Mouse (Mus musculus) spleen, adult 2 months (tissue): ENCODE results near the gene Ltbp2. TPM values are rescaled to one million over a fixed set of nuclear protein-coding genes. Genes with fewer than 3 reads are reported as not detected.

Experiments
- DNase-seq, 2 experiments: peaks; one replicate each; pipeline versions ENCODE4 v3.0.0 to v3.0.0-alpha.2; 2012 to 2021; ENCODE audit warnings: low spot score in 2 of 2, low read depth in 1 of 2
- H3K27ac ChIP-seq: fragments of 200-500 bp; 2 replicates; pipeline ENCODE4 v1.5.1; 2012; ENCODE audit warnings: low read length, inconsistent platforms; ENCODE audit not compliant: insufficient read depth
- H3K27me3 ChIP-seq: fragments of 200-500 bp; 2 replicates; pipeline ENCODE4 v1.6.1; 2012; ENCODE audit warnings: mild to moderate bottlenecking, moderate library complexity, low read length, inconsistent platforms; ENCODE audit not compliant: control insufficient read depth, insufficient read depth
- H3K36me3 ChIP-seq: fragments of 200-500 bp; 2 replicates; pipeline ENCODE4 v1.6.1; 2012; ENCODE audit warnings: mild to moderate bottlenecking, low read length, inconsistent platforms; ENCODE audit not compliant: control insufficient read depth, insufficient read depth
- H3K4me1 ChIP-seq: fragments of 200-500 bp; 2 replicates; pipeline ENCODE4 v1.6.1; 2011; ENCODE audit warnings: inconsistent platforms; ENCODE audit not compliant: control insufficient read depth, insufficient read depth, insufficient read length
- H3K4me3 ChIP-seq: fragments of 200-500 bp; 2 replicates; pipeline ENCODE4 v1.5.1; 2011; ENCODE audit warnings: mild to moderate bottlenecking, inconsistent platforms; ENCODE audit not compliant: insufficient read depth, insufficient read length; ENCODE audit errors: extremely low read depth
- CTCF ChIP-seq: fragments of 200-500 bp; IDR thresholded peaks from 2 replicates; pipeline ENCODE4 v1.5.1; 2011; ENCODE audit warnings: mild to moderate bottlenecking, inconsistent platforms; ENCODE audit not compliant: insufficient read depth, insufficient read length, insufficient replicate concordance; ENCODE audit errors: extremely low read depth
- POLR2A ChIP-seq: fragments of 200-500 bp; IDR thresholded peaks from 2 replicates; pipeline ENCODE4 v1.6.1; 2011; ENCODE audit warnings: low read depth, low read length, inconsistent platforms
- WGBS: fragments of 180-500 bp; shearing (Covaris S2); methylation state at CpG from one replicate; pipeline ENCODE4 v1.1.7; 2018; 5-methylcytosine and 5-hydroxymethylcytosine counted together
- polyA plus RNA-seq: library from polyadenylated mRNA; depleted of rRNA; stranded (reverse); fragments of >200 nt; gene quantifications from 2 replicates; pipeline ENCODE4 v1.2.3, GENCODE M21; 2012

Gene Ltbp2
- polyA plus RNA-seq, 1 experiment: 20.1 TPM

DNA sequence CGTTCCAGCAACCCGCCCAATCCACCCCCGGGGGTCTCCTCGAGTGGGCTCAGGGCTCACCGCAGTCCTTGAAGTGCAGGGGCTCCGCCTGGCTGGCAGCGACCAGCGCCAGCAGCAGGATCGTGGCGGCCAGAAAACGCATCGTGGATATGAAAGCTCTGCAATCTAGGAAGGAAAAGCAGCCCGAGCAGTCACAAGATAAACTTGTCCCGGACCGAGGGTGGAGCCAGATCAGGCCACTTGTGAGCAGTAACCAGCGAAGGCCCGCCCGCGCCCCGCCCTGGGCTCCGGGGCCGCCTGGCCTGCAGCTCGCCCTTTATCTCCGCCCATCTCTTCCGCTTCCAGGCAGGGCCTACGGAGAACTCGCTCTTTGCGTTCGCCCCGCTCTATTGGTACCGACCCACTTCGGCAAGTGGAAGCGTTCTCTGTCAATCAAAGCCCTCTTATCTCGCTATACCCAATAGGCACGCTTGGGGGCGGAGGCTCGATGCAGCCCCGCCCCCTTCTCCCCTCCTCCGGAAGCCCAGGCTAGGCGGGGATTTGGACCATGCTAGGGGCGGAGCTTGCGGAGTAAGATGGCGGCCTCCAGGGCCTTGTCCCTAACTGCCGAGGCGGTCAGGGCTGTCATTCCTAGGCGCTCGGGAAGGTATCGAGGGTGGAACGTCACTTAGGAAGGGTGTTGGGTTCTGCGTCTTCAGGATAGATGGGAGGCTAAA is 103.4 kb downstream of the Ltbp2 start, which contains the start of the genes Npc2 and Isca2:
Gene Npc2, minus strand, starts transcription at position 427 of the 716 bp plus-strand sequence.
Gene Isca2, plus strand, starts transcription at position 526 of the 716 bp plus-strand sequence.
- WGBS: under 1% methylated on average over 50 of the region's 50 CpGs
- peak; percentile 96 to 99 for DNase-seq
- Histone ChIP-seq H3K27me3 (no peaks in the 10 kb centered on the region), H3K27ac (peak within 1 kb of the TSS; percentile 92), H3K36me3 (no peaks in the 10 kb centered on the region), H3K4me1 (peaks cover 6% of the 10 kb centered on the region), H3K4me3 (peak within 1 kb of the TSS; percentile 89)
- peak; percentile 78 for TF ChIP-seq POLR2A
- TF ChIP-seq CTCF: no peak

DNA sequence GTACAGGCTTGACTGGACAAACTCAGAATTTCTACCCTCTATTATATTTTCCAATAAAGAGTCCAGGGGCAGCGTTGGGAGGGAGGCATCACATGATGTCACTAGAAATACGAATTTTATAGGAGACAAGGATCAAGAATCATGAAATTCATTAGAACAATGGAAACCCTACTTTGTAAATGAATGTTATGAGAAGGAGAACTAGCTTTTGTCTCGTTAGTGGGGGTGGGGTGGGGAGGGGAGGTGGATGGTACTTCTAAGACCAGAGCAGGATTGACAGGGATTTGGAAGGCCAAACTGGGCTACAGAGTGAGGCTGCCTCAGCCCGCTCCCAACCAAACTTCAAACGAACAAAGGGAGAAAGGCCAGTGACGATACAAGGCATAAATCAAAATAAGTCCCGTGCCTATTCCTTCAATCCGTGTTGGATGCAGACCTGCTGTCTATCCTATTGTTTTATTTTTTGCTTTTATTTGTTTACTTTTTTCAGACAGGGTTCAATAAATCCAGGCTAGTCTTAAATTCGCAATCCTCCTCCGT is 104.3 kb downstream of the Ltbp2 start:
- Histone ChIP-seq H3K36me3 (no peaks in the 10 kb centered on the region), H3K4me3 (peak overlapping the region; percentile 89), H3K27me3 (no peaks in the 10 kb centered on the region), H3K4me1 (peaks cover 6% of the 10 kb centered on the region), H3K27ac (no peak overlapping the region; the same call in 1 of the 2 replicates)
- no peak for TF ChIP-seq POLR2A
- no peak for TF ChIP-seq CTCF
- DNase-seq: no peak
- 5% methylated on average over 10 of the region's 10 CpGs for WGBS

DNA sequence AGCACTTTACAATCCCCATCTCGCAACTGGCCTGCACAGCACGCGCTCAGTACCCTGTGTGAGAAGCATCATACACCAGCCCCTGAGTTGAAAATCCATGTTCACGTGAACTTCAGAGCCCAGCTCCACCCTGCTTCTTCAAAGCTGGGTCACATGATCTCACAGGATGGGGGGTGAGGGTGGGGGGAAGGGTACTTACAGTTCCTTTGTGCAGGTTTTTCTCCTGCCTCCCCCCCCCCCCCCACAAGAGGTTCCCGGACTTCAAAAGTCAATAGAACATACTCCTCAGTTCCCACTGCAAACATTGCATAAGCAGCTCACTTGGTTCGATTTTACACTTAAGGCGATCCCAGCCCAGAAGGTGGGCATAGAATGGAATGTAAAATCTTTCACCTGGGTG is 106.7 kb downstream of the Ltbp2 start:
- WGBS: 79% methylated on average over 7 of the region's 7 CpGs
- Histone ChIP-seq H3K36me3 (peaks cover 3% of the 10 kb centered on the region), H3K4me3 (no peak overlapping the region), H3K27ac (peak overlapping the region; percentile 58), H3K27me3 (no peaks in the 10 kb centered on the region), H3K4me1 (peaks cover 8% of the 10 kb centered on the region)
- TF ChIP-seq CTCF (no peak), POLR2A (no peak)
- no peak for DNase-seq

DNA sequence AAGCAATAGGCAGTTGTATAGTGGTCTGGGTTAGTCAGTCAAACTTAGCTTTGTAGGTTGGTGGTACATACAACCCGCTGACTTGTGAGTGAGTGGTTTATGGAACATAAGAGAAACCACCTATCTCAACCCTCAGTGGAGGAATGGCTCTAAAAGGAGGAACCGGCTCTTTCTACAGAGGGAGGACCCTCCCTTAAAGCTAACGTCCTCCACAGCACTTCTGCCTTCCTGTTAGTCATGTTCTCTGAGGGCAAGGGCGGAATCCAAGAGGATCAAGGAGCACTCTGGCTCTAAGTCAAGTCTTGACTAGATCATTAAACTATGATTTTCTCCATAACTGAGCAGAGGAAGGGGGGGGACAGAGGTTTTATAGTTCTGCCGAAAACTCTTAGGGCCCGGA is 108.8 kb downstream of the Ltbp2 start:
- no peak overlapping the region for H3K4me3 ChIP-seq
- H3K36me3 ChIP-seq: peaks cover 11% of the 10 kb centered on the region
- no peak overlapping the region for H3K27ac ChIP-seq
- no peak for TF ChIP-seq CTCF
- no peak for TF ChIP-seq POLR2A
- no peak for DNase-seq
- H3K27me3 ChIP-seq: no peaks in the 10 kb centered on the region
- 50% methylated on average over 6 of the region's 6 CpGs for WGBS
- H3K4me1 ChIP-seq: peaks cover 14% of the 10 kb centered on the region

- 80% methylated on average over 5 of the region's 5 CpGs for WGBS
- H3K4me3 ChIP-seq: no peak overlapping the region
- H3K27ac ChIP-seq: no peak overlapping the region
- H3K36me3 ChIP-seq: peaks cover 11% of the 10 kb centered on the region
- no peak for TF ChIP-seq CTCF
- no peak for TF ChIP-seq POLR2A
- DNase-seq: no peak
- peaks cover 11% of the 10 kb centered on the region for H3K4me1 ChIP-seq
- H3K27me3 ChIP-seq: no peaks in the 10 kb centered on the region
Observed at GRCm38 (mm10) chr12:84766113-84766735, 110.1 kb downstream of the Ltbp2 start.

- Histone ChIP-seq H3K27ac (no peak overlapping the region), H3K27me3 (no peaks in the 10 kb centered on the region), H3K4me1 (peaks cover 8% of the 10 kb centered on the region), H3K4me3 (no peak overlapping the region), H3K36me3 (peaks cover 12% of the 10 kb centered on the region)
- no peak for DNase-seq
- WGBS: 90% methylated on average over 15 of the region's 15 CpGs
- TF ChIP-seq POLR2A (no peak), CTCF (no peak)
Observed at GRCm38 (mm10) chr12:84765506-84765905, 110.8 kb downstream of the Ltbp2 start.
